Mouse (Mus musculus): ENCODE measurements around the gene Cnpy2.
"Not testable (repeated sequence)": the region's sequence is repeated elsewhere in the genome, so short reads cannot be mapped to it uniquely, and the experiment has no call there.

The Cnpy2 gene

GRCm38 (mm10) chr10:128322141-128323108 lies at the start of gene Cnpy2:
Gene Cnpy2 (plus strand): TSS chr10:128322459.
- DNase-seq (ENCODE audit: low read depth): peak; percentile 82

GRCm38 (mm10) chr10:128272819-128273439 lies 49.3 kb upstream of the Cnpy2 start:
- not testable (repeated sequence) for DNase-seq (ENCODE audit: low read depth)

- DNase-seq (ENCODE audit: low read depth): not testable (repeated sequence)
Measured at GRCm38 (mm10) chr10:128275374-128275773, 46.9 kb upstream of the Cnpy2 start.

GRCm38 (mm10) chr10:128278158-128278557 lies 44.1 kb upstream of the Cnpy2 start:
- no peak for DNase-seq (ENCODE audit: low read depth)

GRCm38 (mm10) chr10:128280943-128281342 lies 41.3 kb upstream of the Cnpy2 start:
- DNase-seq (ENCODE audit: low read depth): no peak

GRCm38 (mm10) chr10:128281682-128282081 lies 40.6 kb upstream of the Cnpy2 start:
- no peak for DNase-seq (ENCODE audit: low read depth)

- DNase-seq (ENCODE audit: low read depth): no peak
Measured at GRCm38 (mm10) chr10:128282886-128283450, 39.3 kb upstream of the Cnpy2 start.

GRCm38 (mm10) chr10:128283604-128284579 lies 38.4 kb upstream of the Cnpy2 start:
- DNase-seq (ENCODE audit: low read depth): peak; percentile 20

GRCm38 (mm10) chr10:128290594-128290993 lies 31.7 kb upstream of the Cnpy2 start:
- DNase-seq (ENCODE audit: low read depth): not testable (repeated sequence)

- no peak for DNase-seq (ENCODE audit: low read depth)
Measured at GRCm38 (mm10) chr10:128296370-128297090, 25.7 kb upstream of the Cnpy2 start.

- DNase-seq (ENCODE audit: low read depth): no peak
Measured at GRCm38 (mm10) chr10:128297221-128297620, 25.0 kb upstream of the Cnpy2 start.

- no peak for DNase-seq (ENCODE audit: low read depth)
Measured at GRCm38 (mm10) chr10:128297622-128298021, 24.6 kb upstream of the Cnpy2 start.

GRCm38 (mm10) chr10:128298243-128298642 lies 24.0 kb upstream of the Cnpy2 start:
- no peak for DNase-seq (ENCODE audit: low read depth)

- DNase-seq (ENCODE audit: low read depth): no peak
Measured at GRCm38 (mm10) chr10:128298702-128299171, 23.5 kb upstream of the Cnpy2 start, which contains the start of gene Il23a. Gene Il23a (minus strand): TSS chr10:128298752.

GRCm38 (mm10) chr10:128302357-128302756 lies 19.9 kb upstream of the Cnpy2 start:
- DNase-seq (ENCODE audit: low read depth): no peak

- no peak for DNase-seq (ENCODE audit: low read depth)
Measured at GRCm38 (mm10) chr10:128302785-128303125, 19.5 kb upstream of the Cnpy2 start.

GRCm38 (mm10) chr10:128303126-128304021 lies 18.9 kb upstream of the Cnpy2 start, which contains the start of gene Pan2:
Gene Pan2 (plus strand): TSS chr10:128303335.
- DNase-seq (ENCODE audit: low read depth): peak; percentile 100

GRCm38 (mm10) chr10:128309654-128310053 lies 12.6 kb upstream of the Cnpy2 start:
- DNase-seq (ENCODE audit: low read depth): no peak

- DNase-seq (ENCODE audit: low read depth): no peak
Measured at GRCm38 (mm10) chr10:128310177-128310576, 12.1 kb upstream of the Cnpy2 start.

- DNase-seq (ENCODE audit: low read depth): no peak
Measured at GRCm38 (mm10) chr10:128310902-128311301, 11.4 kb upstream of the Cnpy2 start.
